ENCODE assay signal across 9 mouse cellular contexts in genomic region chr9:117356764-117357442, GRCm38 (mm10).
DNase-seq lines count a peak whose midpoint lies in the region; ATAC-seq lines count a peak whose summit lies in the region.
"Had no signal": no experiment of that assay in that cellular context is flagged by ENCODE, and none has a peak within 500 bp of the region (broad histone marks: within the 10 kb centered on the region; RNA-seq: fewer than 3 reads in every experiment).

No protein-coding gene starts in this region.

- H3K9ac ChIP-seq in intestine, embryonic 16.5 days (ENCODE audit: low read depth, low read length), result no peak overlapping the region

- H3K27me3 ChIP-seq in intestine, embryonic 16.5 days (replicated peaks; ENCODE audit: control insufficient read depth, insufficient read depth, low read length), result no peaks in the 10 kb centered on the region

- 0 out of 2 replicates have a peak, but pooled peaks have one; percentile 53 for ATAC-seq in intestine, embryonic 16.5 days

- intact Hi-C loops in left cerebral cortex, postnatal 10 days (cut with DNase I), result no loop called here

- 35% methylated on average over 9 of the region's 9 CpGs for WGBS in intestine, embryonic 16.5 days

- H3K4me2 ChIP-seq in intestine, embryonic 16.5 days (ENCODE audit: low read depth, low read length), result no peak overlapping the region

- no peaks in the 10 kb centered on the region for H3K9me3 ChIP-seq in intestine, embryonic 16.5 days (ENCODE audit: control insufficient read depth, low read length)

- H3K4me1 ChIP-seq in intestine, embryonic 16.5 days (ENCODE audit: control insufficient read depth, insufficient read depth, low read length), result peaks cover 5% of the 10 kb centered on the region

- no peak overlapping the region for H3K4me3 ChIP-seq in intestine, embryonic 16.5 days (ENCODE audit: low read length)
- H3K4me3 ChIP-seq: myocyte had no signal

- peak; percentile 78 for DNase-seq in adrenal gland, postnatal 14 days
- DNase-seq in embryo, embryonic 11 days, result peak; percentile 81
- peak; percentile 99 for DNase-seq in heart, adult 11 months
- peak; percentile 60 to 62 for DNase-seq in left cerebral cortex, postnatal 10 days (ENCODE audit: extremely low spot score in 1 of 2, low spot score in 2 of 2)
- DNase-seq in mesoderm, embryonic 11.5 days (ENCODE audit: low read depth, low spot score), result peak; percentile 67
- DNase-seq in right cerebral cortex, postnatal 4 days, result peak; percentile 38
- no peak for DNase-seq in thymus, postnatal 10 days (ENCODE audit: low spot score in 2 of 2)

- H3K36me3 ChIP-seq in intestine, embryonic 16.5 days (ENCODE audit: control insufficient read depth, insufficient read depth, low read length), result no peaks in the 10 kb centered on the region

- no peak overlapping the region for H3K27ac ChIP-seq in intestine, embryonic 16.5 days (ENCODE audit: low read length)

Comparison
In these comparisons a context has a peak if more than half of its experiments do, and no peak if none do; other contexts are left out.
1. DNase-seq: peak in adrenal gland, postnatal 14 days (single experiment), embryo, embryonic 11 days (single experiment), heart, adult 11 months (single experiment), left cerebral cortex, postnatal 10 days (2 of 2), mesoderm, embryonic 11.5 days (single experiment) and right cerebral cortex, postnatal 4 days (single experiment); none in thymus, postnatal 10 days (0 of 2).